Mouse (Mus musculus): ENCODE measurements around the gene Rp9. TPM values are rescaled to one million over a fixed set of nuclear protein-coding genes. Genes with fewer than 3 reads are reported as not detected.

Gene Rp9
- polyA plus RNA-seq, 1 experiment = not detected

GRCm38 (mm10) chr9:22448420-22448819 lies 21.1 kb downstream of the Rp9 start:
- 82% methylated on average over 13 of the region's 13 CpGs for WGBS
- no peak overlapping the region for H3K27ac ChIP-seq (ENCODE audit: insufficient read depth, low read depth, low read length)
- H3K4me3 ChIP-seq (ENCODE audit: insufficient read depth, low read depth, low read length) = no peak overlapping the region
- H3K4me1 ChIP-seq (ENCODE audit: control insufficient read depth, insufficient read depth, low read length) = no peaks in the 10 kb centered on the region; the same call in 1 of the 2 replicates
- TF ChIP-seq CTCF (IDR thresholded peaks at IDR 0.05; ENCODE audit: insufficient read depth, low read depth, low read length) (no peak), POLR2A (IDR thresholded peaks at IDR 0.05; ENCODE audit: insufficient read depth, low read depth, low read length) (no peak)

DNA sequence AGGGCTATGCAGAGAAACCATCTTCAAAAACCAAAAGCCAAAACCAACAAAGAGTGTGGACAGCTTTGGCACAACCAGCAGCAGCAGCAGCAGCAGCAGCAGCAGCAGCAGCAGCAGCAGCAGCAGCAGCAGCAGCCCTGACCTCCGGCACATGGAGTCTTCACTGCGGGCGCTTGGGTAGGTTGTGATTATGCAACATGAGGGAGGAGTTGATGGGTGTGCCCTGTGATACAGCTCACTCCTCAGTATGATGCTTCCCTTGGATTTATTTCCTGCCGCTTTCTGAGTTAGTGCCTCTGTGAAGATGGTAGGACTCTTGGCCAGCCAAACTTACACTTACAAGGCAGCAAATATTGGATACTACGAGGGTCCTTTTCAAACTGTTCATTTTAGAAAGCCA lies 22.3 kb downstream of the Rp9 start:
- no peak overlapping the region for H3K4me3 ChIP-seq (ENCODE audit: insufficient read depth, low read depth, low read length)
- H3K27ac ChIP-seq (ENCODE audit: insufficient read depth, low read depth, low read length) = no peak overlapping the region
- no peaks in the 10 kb centered on the region for H3K4me1 ChIP-seq (ENCODE audit: control insufficient read depth, insufficient read depth, low read length)
- 73% methylated on average over 5 of the region's 5 CpGs for WGBS
- TF ChIP-seq POLR2A (IDR thresholded peaks at IDR 0.05; ENCODE audit: insufficient read depth, low read depth, low read length) (no peak), CTCF (IDR thresholded peaks at IDR 0.05; ENCODE audit: insufficient read depth, low read depth, low read length) (no peak)

DNA sequence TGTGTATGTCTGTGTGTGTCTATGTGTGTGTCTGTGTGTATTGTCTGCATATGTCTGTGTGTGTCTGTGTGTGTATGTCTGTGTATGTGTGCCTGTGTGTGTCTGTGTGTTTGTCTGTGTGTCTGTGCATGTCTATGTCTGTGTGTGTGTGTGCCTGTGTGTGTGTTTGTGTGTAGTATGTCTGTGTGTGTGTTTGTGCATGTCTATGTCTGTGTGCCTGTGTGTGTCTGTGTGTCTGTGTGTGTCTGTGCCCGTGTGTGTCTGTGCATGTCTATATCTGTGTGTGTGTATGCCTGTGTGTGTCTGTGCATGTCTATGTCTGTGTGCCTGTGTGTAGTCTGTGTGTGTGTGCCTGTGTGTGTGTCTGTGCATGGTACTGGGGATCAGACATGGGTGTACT lies 24.4 kb downstream of the Rp9 start:
- WGBS = 92% methylated on average over 1 of the region's 1 CpGs
- H3K27ac ChIP-seq (ENCODE audit: insufficient read depth, low read depth, low read length) = no peak overlapping the region
- H3K4me3 ChIP-seq (ENCODE audit: insufficient read depth, low read depth, low read length) = no peak overlapping the region
- no peak for TF ChIP-seq POLR2A (IDR thresholded peaks at IDR 0.05; ENCODE audit: insufficient read depth, low read depth, low read length)
- no peak for TF ChIP-seq CTCF (IDR thresholded peaks at IDR 0.05; ENCODE audit: insufficient read depth, low read depth, low read length)
- H3K4me1 ChIP-seq (ENCODE audit: control insufficient read depth, insufficient read depth, low read length) = no peaks in the 10 kb centered on the region

DNA sequence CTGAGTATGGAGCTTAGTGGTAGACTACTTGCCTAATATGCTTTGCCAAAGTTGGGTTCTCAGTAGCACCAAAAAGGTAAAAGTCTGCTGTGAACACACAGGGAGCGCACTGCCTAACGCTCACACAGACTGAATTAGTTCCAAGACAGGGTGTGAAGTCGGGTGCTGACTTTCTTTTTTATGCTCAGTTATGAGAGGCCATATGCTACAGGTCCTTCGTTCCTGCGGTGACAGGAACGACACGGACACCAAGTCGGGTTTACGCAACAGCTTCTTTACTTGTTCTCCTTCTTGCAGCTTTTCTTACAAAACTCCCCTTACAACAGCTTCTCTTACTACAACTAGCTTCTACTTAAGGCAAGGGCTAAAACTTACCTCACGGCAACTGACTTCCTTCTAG lies 26.4 kb downstream of the Rp9 start:
- Histone ChIP-seq H3K27ac (ENCODE audit: insufficient read depth, low read depth, low read length) (no peak overlapping the region), H3K4me3 (ENCODE audit: insufficient read depth, low read depth, low read length) (no peak overlapping the region), H3K4me1 (ENCODE audit: control insufficient read depth, insufficient read depth, low read length) (no peaks in the 10 kb centered on the region)
- WGBS = 90% methylated on average over 10 of the region's 10 CpGs
- TF ChIP-seq POLR2A (IDR thresholded peaks at IDR 0.05; ENCODE audit: insufficient read depth, low read depth, low read length) (no peak), CTCF (IDR thresholded peaks at IDR 0.05; ENCODE audit: insufficient read depth, low read depth, low read length) (no peak)

GRCm38 (mm10) chr9:22438826-22439225 lies 30.7 kb downstream of the Rp9 start:
- no peak overlapping the region for H3K27ac ChIP-seq (ENCODE audit: insufficient read depth, low read depth, low read length)
- WGBS = 86% methylated on average over 1 of the region's 1 CpGs
- no peak for TF ChIP-seq CTCF (IDR thresholded peaks at IDR 0.05; ENCODE audit: insufficient read depth, low read depth, low read length)
- TF ChIP-seq POLR2A (IDR thresholded peaks at IDR 0.05; ENCODE audit: insufficient read depth, low read depth, low read length) = no peak
- no peak overlapping the region for H3K4me3 ChIP-seq (ENCODE audit: insufficient read depth, low read depth, low read length)
- no peaks in the 10 kb centered on the region for H3K4me1 ChIP-seq (ENCODE audit: control insufficient read depth, insufficient read depth, low read length)

GRCm38 (mm10) chr9:22434101-22434500 lies 35.4 kb downstream of the Rp9 start:
- WGBS = 90% methylated on average over 2 of the region's 2 CpGs

DNA sequence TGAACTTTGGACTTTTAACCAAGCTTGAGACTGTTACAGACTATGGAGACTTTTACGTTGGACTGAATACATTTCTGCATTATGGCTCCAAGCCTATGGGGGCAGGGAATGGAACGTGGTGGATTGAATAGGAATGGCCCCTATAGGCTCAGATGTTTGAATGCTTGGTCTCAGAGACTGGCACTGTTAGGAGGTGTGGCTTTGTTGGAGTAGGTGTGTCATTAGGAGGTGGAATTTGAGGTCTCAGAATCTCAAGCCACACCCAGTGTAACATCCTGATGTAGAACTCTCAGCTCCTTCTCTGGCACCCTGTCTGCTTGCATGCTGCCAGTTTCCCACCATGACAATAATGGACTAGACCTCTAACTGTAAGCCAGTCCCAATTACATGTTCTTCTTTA lies 36.3 kb downstream of the Rp9 start:
- 83% methylated on average over 2 of the region's 2 CpGs for WGBS
- H3K4me3 ChIP-seq (ENCODE audit: insufficient read depth, low read depth, low read length) = no peak overlapping the region
- H3K4me1 ChIP-seq (ENCODE audit: control insufficient read depth, insufficient read depth, low read length) = peaks cover 8% of the 10 kb centered on the region
- H3K27ac ChIP-seq (ENCODE audit: insufficient read depth, low read depth, low read length) = no peak overlapping the region
- TF ChIP-seq CTCF (IDR thresholded peaks at IDR 0.05; ENCODE audit: insufficient read depth, low read depth, low read length) (no peak), POLR2A (IDR thresholded peaks at IDR 0.05; ENCODE audit: insufficient read depth, low read depth, low read length) (no peak)

More at GRCm38 (mm10) chr9:22434101-22434500, 35.4 kb downstream of the Rp9 start:
- TF ChIP-seq POLR2A (IDR thresholded peaks at IDR 0.05; ENCODE audit: insufficient read depth, low read depth, low read length) = no peak
- no peak for TF ChIP-seq CTCF (IDR thresholded peaks at IDR 0.05; ENCODE audit: insufficient read depth, low read depth, low read length)
- H3K4me3 ChIP-seq (ENCODE audit: insufficient read depth, low read depth, low read length) = no peak overlapping the region
- H3K4me1 ChIP-seq (ENCODE audit: control insufficient read depth, insufficient read depth, low read length) = peaks cover 3% of the 10 kb centered on the region; the same call in 1 of the 2 replicates
- H3K27ac ChIP-seq (ENCODE audit: insufficient read depth, low read depth, low read length) = no peak overlapping the region

GRCm38 (mm10) chr9:22430315-22430840 lies 39.2 kb downstream of the Rp9 start:
- TF ChIP-seq POLR2A (IDR thresholded peaks at IDR 0.05; ENCODE audit: insufficient read depth, low read depth, low read length) (no peak), CTCF (IDR thresholded peaks at IDR 0.05; ENCODE audit: insufficient read depth, low read depth, low read length) (no peak)
- H3K4me1 ChIP-seq (ENCODE audit: control insufficient read depth, insufficient read depth, low read length) = peaks cover 8% of the 10 kb centered on the region
- no peak overlapping the region for H3K4me3 ChIP-seq (ENCODE audit: insufficient read depth, low read depth, low read length)
- H3K27ac ChIP-seq (ENCODE audit: insufficient read depth, low read depth, low read length) = no peak overlapping the region
- 46% methylated on average over 5 of the region's 5 CpGs for WGBS

GRCm38 (mm10) chr9:22429533-22430241 lies 39.9 kb downstream of the Rp9 start:
- Histone ChIP-seq H3K4me1 (ENCODE audit: control insufficient read depth, insufficient read depth, low read length) (peaks cover 8% of the 10 kb centered on the region), H3K27ac (ENCODE audit: insufficient read depth, low read depth, low read length) (no peak overlapping the region)
- WGBS = 38% methylated on average over 15 of the region's 15 CpGs

More at GRCm38 (mm10) chr9:22429533-22430241, 39.9 kb downstream of the Rp9 start:
- TF ChIP-seq CTCF (IDR thresholded peaks at IDR 0.05; ENCODE audit: insufficient read depth, low read depth, low read length) (no peak), POLR2A (IDR thresholded peaks at IDR 0.05; ENCODE audit: insufficient read depth, low read depth, low read length) (no peak)
- no peak overlapping the region for H3K4me3 ChIP-seq (ENCODE audit: insufficient read depth, low read depth, low read length)
